Mouse (Mus musculus) neural tube, embryonic 11.5 days (tissue): ENCODE results near the gene Srebf1. TPM values are rescaled to one million over a fixed set of nuclear protein-coding genes. Genes with fewer than 3 reads are reported as not detected.

Experiments used
- ATAC-seq: fragments of 200-750 bp; cut with Nextera tagmentation; 2 replicates; pipeline ENCODE4 v1.8.0; 2017; ENCODE audit warnings: moderate number of reproducible peaks, mild to moderate bottlenecking, moderate TSS enrichment, moderate library complexity; ENCODE audit not compliant: insufficient read depth, low FRiP score, low TSS enrichment
- DNase-seq: peaks from one replicate; pipeline ENCODE4 v3.0.0-alpha.2; 2015; ENCODE audit warnings: low spot score
- H3K27ac ChIP-seq: fragments of 300-500 bp; sonication (generic); 2 replicates; pipeline ENCODE4 v1.5.1; 2014; ENCODE audit warnings: low read depth, mild to moderate bottlenecking, low read length
- H3K27me3 ChIP-seq: fragments of 300-500 bp; sonication (generic); 2 replicates; pipeline ENCODE4 v1.6.1; 2014; ENCODE audit warnings: mild to moderate bottlenecking, low read length, mixed read lengths; ENCODE audit not compliant: control insufficient read depth, insufficient read depth
- H3K36me3 ChIP-seq: fragments of 300-500 bp; sonication (generic); 2 replicates; pipeline ENCODE4 v1.6.1; 2014; ENCODE audit warnings: mild to moderate bottlenecking, low read length, moderate library complexity, mixed read lengths; ENCODE audit not compliant: control insufficient read depth, insufficient read depth
- H3K4me1 ChIP-seq: fragments of 300-500 bp; sonication (generic); 2 replicates; pipeline ENCODE4 v1.6.1; 2014; ENCODE audit warnings: low read length, mixed read lengths; ENCODE audit not compliant: control insufficient read depth, insufficient read depth
- H3K4me2 ChIP-seq: fragments of 300-500 bp; sonication (generic); 2 replicates; pipeline ENCODE4 v1.6.1; 2014; ENCODE audit warnings: low read depth, mild to moderate bottlenecking, moderate library complexity
- H3K4me3 ChIP-seq: fragments of 300-500 bp; sonication (generic); 2 replicates; pipeline ENCODE4 v1.5.1; 2014; ENCODE audit warnings: low read depth, low read length
- H3K9ac ChIP-seq: fragments of 300-500 bp; sonication (generic); 2 replicates; pipeline ENCODE4 v1.6.1; 2014; ENCODE audit warnings: mild to moderate bottlenecking, low read length
- H3K9me3 ChIP-seq: fragments of 300-500 bp; sonication (generic); 2 replicates; pipeline ENCODE4 v1.6.1; 2016; ENCODE audit warnings: low read length; ENCODE audit not compliant: control insufficient read depth
- WGBS: fragments of 180-500 bp; shearing (Covaris S2); extraction: QIAGEN DNeasy Blood & Tissue Kit; methylation state at CpG from one replicate; pipeline ENCODE4 v1.1.7; 2014; 5-methylcytosine and 5-hydroxymethylcytosine counted together
- polyA plus RNA-seq: library from polyadenylated mRNA; unstranded; fragments of >200 nt; fragmentation: Nextera tagmentation; extraction: Ambion mirVana; gene quantifications from 2 replicates; pipeline ENCODE4 v1.2.1, GENCODE M21; 2014

Gene Srebf1
- polyA plus RNA-seq, 1 experiment from 2014 or later, result 54.7 TPM

DNA sequence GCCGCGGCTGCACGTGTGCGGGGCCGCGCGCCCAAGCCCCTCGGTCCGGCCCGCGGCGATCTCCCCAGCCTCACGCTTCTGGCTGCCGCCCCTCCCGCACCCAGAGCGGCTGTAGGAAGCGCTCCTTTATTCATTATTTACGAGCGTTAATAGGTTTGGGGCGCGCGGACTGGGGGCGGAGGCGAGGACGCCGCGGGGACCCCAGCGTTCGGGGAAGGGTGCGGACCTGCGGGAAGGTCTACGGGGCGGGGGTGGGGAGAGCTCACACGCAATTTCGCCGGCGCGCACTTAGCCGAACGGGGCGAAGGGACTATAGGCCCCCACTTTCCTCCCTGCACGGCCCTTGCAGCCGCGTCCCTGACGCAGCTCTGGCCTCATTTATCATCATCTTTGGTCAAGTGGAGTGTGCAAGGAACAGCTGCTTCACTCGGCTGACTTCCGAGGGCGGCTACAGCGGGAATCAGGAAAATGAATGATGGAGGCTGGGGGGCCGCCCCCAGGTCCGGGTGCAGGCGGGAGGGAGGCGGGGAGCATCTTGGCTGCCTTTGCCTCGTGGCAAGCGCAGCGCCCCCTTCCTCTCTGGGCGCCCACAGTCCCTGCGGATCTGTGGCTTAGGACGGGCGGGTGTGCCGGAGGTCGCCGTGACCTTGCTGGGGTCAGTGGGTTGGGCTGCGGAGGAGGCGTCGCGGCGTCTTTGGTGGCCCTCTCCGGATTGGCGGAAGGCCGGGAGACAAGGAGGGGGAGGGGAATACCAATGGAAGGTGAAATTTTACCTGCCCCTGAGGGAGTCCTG is 46.0 kb downstream of the Srebf1 start:
- Histone ChIP-seq H3K9ac (peak overlapping the region; percentile 64), H3K36me3 (no peaks in the 10 kb centered on the region), H3K27ac (peak overlapping the region; percentile 94), H3K9me3 (no peaks in the 10 kb centered on the region), H3K4me2 (peak overlapping the region; percentile 100), H3K4me1 (peaks cover 33% of the 10 kb centered on the region), H3K27me3 (no peaks in the 10 kb centered on the region), H3K4me3 (peak overlapping the region; percentile 59)
- peak; percentile 83 for DNase-seq
- under 1% methylated on average over 69 of the region's 71 CpGs for WGBS
- ATAC-seq, result peak; percentile 63

DNA sequence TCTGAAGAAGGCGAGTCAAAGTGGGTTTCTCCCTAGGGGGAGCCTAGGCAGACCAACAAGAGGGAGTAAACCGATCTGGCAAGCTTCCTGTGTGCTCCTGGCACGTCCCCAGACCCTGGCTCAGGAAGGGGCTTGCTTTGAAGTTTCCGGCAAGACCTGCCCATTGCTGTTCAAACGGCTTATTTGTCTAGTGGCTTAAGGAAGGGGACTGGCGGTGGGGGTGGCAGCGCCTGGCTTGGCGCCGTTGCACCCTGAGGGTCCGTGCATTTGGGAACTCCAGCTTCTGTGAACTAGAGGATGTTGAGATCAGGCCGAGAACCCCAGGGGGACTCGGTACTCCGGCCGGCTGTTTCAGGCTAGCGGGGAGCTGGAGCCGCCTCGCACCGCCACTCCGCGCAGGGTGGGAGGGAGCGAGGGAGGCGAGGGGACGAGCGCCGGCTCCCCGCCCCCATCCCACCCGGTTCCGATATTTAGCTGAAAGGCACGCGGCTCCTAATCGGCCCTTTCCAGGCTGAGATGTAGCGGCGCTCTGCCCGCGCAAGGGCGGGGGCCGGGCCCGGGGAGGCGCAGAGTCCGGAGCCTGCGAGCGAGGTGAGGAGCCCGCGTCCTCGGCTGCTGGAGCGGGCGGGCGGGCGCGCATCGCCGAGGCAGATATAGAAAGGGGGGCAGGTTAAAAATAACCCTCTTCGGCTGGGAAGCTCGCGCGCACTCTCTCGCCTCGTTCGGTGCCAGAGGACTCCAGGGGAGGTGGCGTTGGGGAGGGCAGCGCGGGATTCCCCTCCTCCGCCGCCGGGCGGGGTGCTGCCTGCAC is 46.8 kb downstream of the Srebf1 start:
- DNase-seq (peak; percentile 76), ATAC-seq (peak; percentile 62)
- Histone ChIP-seq H3K4me1 (peaks cover 36% of the 10 kb centered on the region), H3K27me3 (no peaks in the 10 kb centered on the region), H3K4me2 (peak overlapping the region; percentile 100), H3K36me3 (no peaks in the 10 kb centered on the region), H3K4me3 (peak overlapping the region; percentile 59), H3K9me3 (no peaks in the 10 kb centered on the region), H3K9ac (peak overlapping the region; percentile 64), H3K27ac (peak overlapping the region; percentile 94)
- WGBS, result under 1% methylated on average over 63 of the region's 66 CpGs

GRCm38 (mm10) chr11:60173606-60174184 is 48.7 kb downstream of the Srebf1 start:
- Histone ChIP-seq H3K4me2 (no peak overlapping the region), H3K9ac (no peak overlapping the region), H3K27ac (no peak overlapping the region), H3K27me3 (no peaks in the 10 kb centered on the region), H3K9me3 (no peaks in the 10 kb centered on the region), H3K4me3 (no peak overlapping the region), H3K36me3 (no peaks in the 10 kb centered on the region), H3K4me1 (peaks cover 40% of the 10 kb centered on the region)
- 72% methylated on average over 10 of the region's 10 CpGs for WGBS
- ATAC-seq, result no peak
- no peak for DNase-seq

DNA sequence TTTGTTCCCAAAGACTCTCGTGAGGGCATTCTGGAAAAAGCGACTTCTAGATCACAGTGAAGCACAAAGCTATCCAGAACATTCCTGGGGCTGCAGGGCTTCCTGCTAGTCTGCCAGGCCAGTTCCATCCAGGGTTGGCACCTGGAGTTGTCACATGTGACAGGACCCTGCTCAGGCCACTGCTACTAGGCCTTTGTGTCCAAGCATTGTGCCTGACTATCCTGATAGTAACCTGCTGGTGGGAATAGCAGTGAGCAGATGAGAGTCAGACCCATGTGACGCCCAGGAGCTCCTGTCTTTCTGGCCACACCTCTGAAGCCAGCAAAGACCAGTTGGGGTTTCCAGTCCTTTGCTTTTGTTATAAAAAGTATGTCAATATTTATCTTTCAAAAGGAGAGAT is 50.3 kb downstream of the Srebf1 start:
- H3K9me3 ChIP-seq, result no peaks in the 10 kb centered on the region
- no peak overlapping the region for H3K4me2 ChIP-seq
- no peak for ATAC-seq
- H3K27me3 ChIP-seq, result no peaks in the 10 kb centered on the region
- WGBS, result 84% methylated on average over 3 of the region's 3 CpGs
- no peak overlapping the region for H3K9ac ChIP-seq
- H3K4me1 ChIP-seq, result peaks cover 37% of the 10 kb centered on the region
- H3K27ac ChIP-seq, result no peak overlapping the region
- no peaks in the 10 kb centered on the region for H3K36me3 ChIP-seq
- no peak for DNase-seq
- H3K4me3 ChIP-seq, result no peak overlapping the region

DNA sequence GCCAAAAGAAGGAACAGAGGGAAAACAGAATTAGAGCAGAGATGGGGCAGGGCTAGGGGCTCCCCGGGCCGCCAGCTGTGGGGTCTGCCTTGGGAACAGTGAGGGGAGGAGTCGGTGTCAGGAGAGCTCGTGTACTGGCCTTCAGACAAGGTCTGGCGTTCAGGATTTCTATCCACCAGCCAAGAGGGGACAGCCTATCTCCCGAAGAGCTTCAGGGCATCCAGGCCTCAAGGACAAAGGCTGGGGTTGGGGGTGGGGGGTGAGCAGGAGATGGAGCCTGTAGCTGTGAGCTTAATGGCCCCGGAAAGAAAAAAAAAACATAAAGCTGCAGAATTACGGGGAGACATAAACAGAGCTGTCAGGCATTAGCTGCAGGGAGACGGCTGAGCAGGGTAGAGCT is 53.6 kb downstream of the Srebf1 start:
- 45% methylated on average over 9 of the region's 9 CpGs for WGBS
- peaks cover 16% of the 10 kb centered on the region for H3K4me1 ChIP-seq

DNA sequence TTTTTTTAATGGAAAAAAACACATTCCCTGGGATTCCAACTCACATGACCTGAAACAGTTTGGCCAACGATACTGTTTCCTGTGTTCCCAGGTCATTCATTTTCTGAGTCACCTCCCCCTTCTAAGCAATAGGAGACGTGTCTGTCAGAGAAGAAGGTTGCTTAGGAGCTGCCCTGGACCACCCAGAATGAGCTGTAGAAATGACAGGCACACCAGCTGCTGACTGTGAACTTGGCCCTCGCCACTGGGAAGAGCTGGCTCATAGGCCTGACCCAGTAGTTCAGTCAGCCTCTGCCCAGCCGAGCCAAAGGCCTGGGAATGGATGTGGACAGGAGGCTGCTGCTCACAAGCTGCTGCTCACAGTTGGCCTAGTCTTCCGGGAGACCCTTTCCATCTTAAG is 57.3 kb downstream of the Srebf1 start:
- WGBS, result 48% methylated on average over 5 of the region's 5 CpGs
- no peaks in the 10 kb centered on the region; the same call in none of the 2 replicates for H3K36me3 ChIP-seq
- no peaks in the 10 kb centered on the region for H3K27me3 ChIP-seq
- H3K9me3 ChIP-seq, result no peaks in the 10 kb centered on the region
- DNase-seq (peak; percentile 33), ATAC-seq (no peak)
- H3K27ac ChIP-seq, result no peak overlapping the region
- H3K4me3 ChIP-seq, result no peak overlapping the region
- H3K9ac ChIP-seq, result no peak overlapping the region
- no peak overlapping the region for H3K4me2 ChIP-seq
- H3K4me1 ChIP-seq, result peaks cover 21% of the 10 kb centered on the region

More for the DNA sequence above, 53.6 kb downstream of the Srebf1 start:
- Histone ChIP-seq H3K9me3 (no peaks in the 10 kb centered on the region), H3K4me3 (no peak overlapping the region), H3K27me3 (no peaks in the 10 kb centered on the region), H3K9ac (no peak overlapping the region), H3K36me3 (no peaks in the 10 kb centered on the region), H3K27ac (peak overlapping the region; percentile 56; the same call in 1 of the 2 replicates), H3K4me2 (no peak overlapping the region)
- ATAC-seq (no peak), DNase-seq (no peak)

DNA sequence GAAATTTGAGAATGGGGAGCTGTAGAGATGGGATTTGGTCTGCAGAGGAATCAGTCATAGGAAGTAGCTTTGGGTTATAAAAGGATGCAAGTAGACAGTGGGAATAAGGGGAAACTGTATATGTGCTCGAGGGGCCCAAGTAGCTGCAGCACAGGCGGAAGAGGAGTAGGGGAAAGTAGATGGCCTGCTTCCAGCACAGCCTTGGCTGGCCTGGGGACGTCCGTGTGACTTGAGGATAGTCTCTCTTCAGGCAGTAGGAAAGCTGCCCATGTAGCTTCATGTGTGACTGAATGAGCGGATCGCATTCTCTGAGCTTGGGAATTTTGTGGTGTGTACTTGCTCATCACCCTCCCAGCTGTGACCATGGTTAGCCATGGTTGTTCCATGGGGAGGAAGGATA is 57.9 kb downstream of the Srebf1 start:
- Histone ChIP-seq H3K27ac (no peak overlapping the region), H3K9ac (no peak overlapping the region), H3K27me3 (no peaks in the 10 kb centered on the region), H3K4me1 (peaks cover 21% of the 10 kb centered on the region), H3K4me3 (no peak overlapping the region), H3K9me3 (no peaks in the 10 kb centered on the region), H3K4me2 (no peak overlapping the region), H3K36me3 (no peaks in the 10 kb centered on the region; the same call in none of the 2 replicates)
- DNase-seq (no peak), ATAC-seq (no peak)
- WGBS, result 95% methylated on average over 6 of the region's 6 CpGs

- H3K4me1 ChIP-seq, result peaks cover 17% of the 10 kb centered on the region
- 88% methylated on average over 4 of the region's 4 CpGs for WGBS
- H3K36me3 ChIP-seq, result no peaks in the 10 kb centered on the region; the same call in none of the 2 replicates
- H3K9ac ChIP-seq, result no peak overlapping the region
- H3K4me2 ChIP-seq, result no peak overlapping the region
- no peak overlapping the region for H3K4me3 ChIP-seq
- no peak for DNase-seq
- H3K27ac ChIP-seq, result no peak overlapping the region
- ATAC-seq, result no peak
- H3K9me3 ChIP-seq, result no peaks in the 10 kb centered on the region
- H3K27me3 ChIP-seq, result no peaks in the 10 kb centered on the region
Measured at GRCm38 (mm10) chr11:60163362-60163761, 59.0 kb downstream of the Srebf1 start.
